Mouse (Mus musculus) limb, embryonic 12.5 days (tissue): ENCODE measurements around the gene Il19. TPM values are rescaled to one million over a fixed set of nuclear protein-coding genes. Genes with fewer than 3 reads are reported as not detected.

Experiments used
- polyA plus RNA-seq: library from polyadenylated mRNA; unstranded; fragments of >200 nt; fragmentation: Nextera tagmentation; extraction: Ambion mirVana; gene quantifications from 2 replicates; pipeline ENCODE4 v1.2.1, GENCODE M21; 2016

Gene Il19
- polyA plus RNA-seq, 1 experiment from 2014 or later = not detected

Other genes with a start within 250 kb of the Il19 start
- not detected in 2 replicates for gene Gm29427, start 224.3 kb downstream of the Il19 start, polyA plus RNA-seq
- gene Yod1, start 222.8 kb downstream of the Il19 start, polyA plus RNA-seq = 10.2 and 12.1 TPM in 2 replicates
- 6.8 and 8.9 TPM in 2 replicates for gene Pfkfb2, start 210.9 kb downstream of the Il19 start, polyA plus RNA-seq
- 0.54 and 1.1 TPM in 2 replicates for gene AA986860, start 208.1 kb downstream of the Il19 start, polyA plus RNA-seq
- not detected in 2 replicates for gene Fcamr, start 139.2 kb downstream of the Il19 start, polyA plus RNA-seq
- gene Pigr, start 113.4 kb downstream of the Il19 start, polyA plus RNA-seq = not detected in 2 replicates
- gene Fcmr, start 74.4 kb downstream of the Il19 start, polyA plus RNA-seq = not detected in 2 replicates
- gene Il24, start 52.7 kb downstream of the Il19 start, polyA plus RNA-seq = not detected in 2 replicates
- not detected in 2 replicates for gene Il20, start 28.7 kb downstream of the Il19 start, polyA plus RNA-seq
- 0.15 TPM in 1 of 2 replicates, not detected in the other for gene Il10, start 79.7 kb upstream of the Il19 start, polyA plus RNA-seq
- 56.3 and 58.9 TPM in 2 replicates for gene Mapkapk2, start 157.7 kb upstream of the Il19 start, polyA plus RNA-seq
- gene Dyrk3, start 198.2 kb upstream of the Il19 start, polyA plus RNA-seq = 3.9 and 5.5 TPM in 2 replicates
- 66.1 and 68.8 TPM in 2 replicates for gene Eif2d, start 213.1 kb upstream of the Il19 start, polyA plus RNA-seq